Mouse (Mus musculus): ENCODE measurements around the gene Sat2. TPM values are rescaled to one million over a fixed set of nuclear protein-coding genes. Genes with fewer than 3 reads are reported as not detected.

Sat2 gene
- polyA plus RNA-seq (2021; fragmentation: Nextera tagmentation): 13.9 and 15.2 TPM in 2 replicates
- long read RNA-seq, experiment 1, transcript Sat2-203 (4 exons, 1,016 nt): major isoform, 8 of 31 reads
- long read RNA-seq, experiment 1, partial matches to known transcripts: 10 of 31 reads
- long read RNA-seq, experiment 1, other reads (novel, unspliced or antisense): 8 of 31 reads
- long read RNA-seq, experiment 2, transcript Sat2-203 (4 exons, 1,016 nt): major isoform, 5 of 11 reads
- long read RNA-seq, experiment 2, partial matches to known transcripts: 2 of 11 reads
- long read RNA-seq, experiment 2, other reads (novel, unspliced or antisense): 3 of 11 reads

GRCm38 (mm10) chr11:69621571-69622268 is at the start of gene Sat2:
Sat2 (plus strand) TSS chr11:69622024.

GRCm38 (mm10) chr11:69580091-69580514 is 41.7 kb upstream of the Sat2 start, which contains the start of the genes Wrap53 and Trp53:
Wrap53 (minus strand) TSS chr11:69580255.
Trp53 (plus strand) TSS chr11:69580359.

GRCm38 (mm10) chr11:69605726-69606490 is 15.9 kb upstream of the Sat2 start, which contains the start of gene Atp1b2:
Atp1b2 (minus strand) TSS chr11:69605942.

GRCm38 (mm10) chr11:69617805-69618204 is 4.0 kb upstream of the Sat2 start, which contains the start of gene Shbg:
Shbg (minus strand) TSS chr11:69617905.

GRCm38 (mm10) chr11:69632284-69633089 is 10.7 kb downstream of the Sat2 start, which contains the start of gene Fxr2:
Fxr2 (plus strand) TSS chr11:69632990.

GRCm38 (mm10) chr11:69655264-69656064 is 33.6 kb downstream of the Sat2 start, which contains the start of gene Sox15:
Sox15 (plus strand) TSS chr11:69655314.

GRCm38 (mm10) chr11:69662213-69662966 is 40.6 kb downstream of the Sat2 start, which contains the start of gene Mpdu1:
Mpdu1 (minus strand) TSS chr11:69662642.

GRCm38 (mm10) chr11:69665961-69666664 is 44.3 kb downstream of the Sat2 start, which contains the start of gene Cd68:
Cd68 (minus strand) TSS chr11:69666153.

GRCm38 (mm10) chr11:69672211-69672706 is 50.4 kb downstream of the Sat2 start, which contains the start of gene Eif4a1:
Eif4a1 (minus strand) TSS chr11:69672423.

Other genes with a start within 250 kb of the Sat2 start
- gene Naa38, start 226.5 kb upstream of the Sat2 start, polyA plus RNA-seq (2021; fragmentation: Nextera tagmentation): 537 and 633 TPM in 2 replicates
- 14.8 and 20.5 TPM in 2 replicates for gene Cyb5d1, start 226.4 kb upstream of the Sat2 start, polyA plus RNA-seq (2021; fragmentation: Nextera tagmentation)
- 3.1 and 4.1 TPM in 2 replicates for gene Tmem88, start 223.8 kb upstream of the Sat2 start, polyA plus RNA-seq (2021; fragmentation: Nextera tagmentation)
- 4.7 and 5.3 TPM in 2 replicates for gene Kdm6b, start 208.3 kb upstream of the Sat2 start, polyA plus RNA-seq (2021; fragmentation: Nextera tagmentation)
- gene Dnah2, start 72.9 kb upstream of the Sat2 start, polyA plus RNA-seq (2021; fragmentation: Nextera tagmentation): 0.19 and 0.56 TPM in 2 replicates
- gene Efnb3, start 61.8 kb upstream of the Sat2 start, polyA plus RNA-seq (2021; fragmentation: Nextera tagmentation): 14.0 and 33.2 TPM in 2 replicates
- gene Wrap53, start 41.8 kb upstream of the Sat2 start, polyA plus RNA-seq (2021; fragmentation: Nextera tagmentation): 11.1 and 12.9 TPM in 2 replicates
- gene Trp53, start 41.7 kb upstream of the Sat2 start, polyA plus RNA-seq (2021; fragmentation: Nextera tagmentation): 20.2 and 20.9 TPM in 2 replicates
- 153 and 269 TPM in 2 replicates for gene Atp1b2, start 16.1 kb upstream of the Sat2 start, polyA plus RNA-seq (2021; fragmentation: Nextera tagmentation)
- gene Shbg, start 4.1 kb upstream of the Sat2 start, polyA plus RNA-seq (2021; fragmentation: Nextera tagmentation): not detected in 2 replicates
- gene Fxr2, start 11.0 kb downstream of the Sat2 start, polyA plus RNA-seq (2021; fragmentation: Nextera tagmentation): 6.9 and 10.3 TPM in 2 replicates
- 0.36 TPM in 1 of 2 replicates, not detected in the other for gene Sox15, start 33.3 kb downstream of the Sat2 start, polyA plus RNA-seq (2021; fragmentation: Nextera tagmentation)
- 87.7 and 102 TPM in 2 replicates for gene Mpdu1, start 40.6 kb downstream of the Sat2 start, polyA plus RNA-seq (2021; fragmentation: Nextera tagmentation)
- gene Cd68, start 44.1 kb downstream of the Sat2 start, polyA plus RNA-seq (2021; fragmentation: Nextera tagmentation): 18.2 and 20.8 TPM in 2 replicates
- gene Eif4a1, start 50.4 kb downstream of the Sat2 start, polyA plus RNA-seq (2021; fragmentation: Nextera tagmentation): 163 and 212 TPM in 2 replicates
- gene Senp3, start 60.1 kb downstream of the Sat2 start, polyA plus RNA-seq (2021; fragmentation: Nextera tagmentation): 16.2 and 20.9 TPM in 2 replicates
- gene Tnfsf13, start 63.8 kb downstream of the Sat2 start, polyA plus RNA-seq (2021; fragmentation: Nextera tagmentation): 3.5 and 3.8 TPM in 2 replicates
- 3.3 and 11.2 TPM in 2 replicates for gene Tnfsf12, start 73.8 kb downstream of the Sat2 start, polyA plus RNA-seq (2021; fragmentation: Nextera tagmentation)
- gene Tnfsfm13, start 74.1 kb downstream of the Sat2 start, polyA plus RNA-seq (2021; fragmentation: Nextera tagmentation): 3.0 and 5.7 TPM in 2 replicates
- gene Polr2a, start 136.6 kb downstream of the Sat2 start, polyA plus RNA-seq (2021; fragmentation: Nextera tagmentation): 3.9 and 7.0 TPM in 2 replicates
- gene Slc35g3, start 139.9 kb downstream of the Sat2 start, polyA plus RNA-seq (2021; fragmentation: Nextera tagmentation): not detected in 2 replicates
- gene Zbtb4, start 143.9 kb downstream of the Sat2 start, polyA plus RNA-seq (2021; fragmentation: Nextera tagmentation): 6.7 and 9.8 TPM in 2 replicates
- gene Chrnb1, start 173.9 kb downstream of the Sat2 start, polyA plus RNA-seq (2021; fragmentation: Nextera tagmentation): 0.17 and 0.19 TPM in 2 replicates
- 2.3 and 2.7 TPM in 2 replicates for gene Fgf11, start 179.8 kb downstream of the Sat2 start, polyA plus RNA-seq (2021; fragmentation: Nextera tagmentation)
- 0.39 and 0.40 TPM in 2 replicates for gene Tmem102, start 183.6 kb downstream of the Sat2 start, polyA plus RNA-seq (2021; fragmentation: Nextera tagmentation)
- not detected in 2 replicates for gene Gm39566, start 193.3 kb downstream of the Sat2 start, polyA plus RNA-seq (2021; fragmentation: Nextera tagmentation)
- gene Spem2, start 196.4 kb downstream of the Sat2 start, polyA plus RNA-seq (2021; fragmentation: Nextera tagmentation): not detected in 2 replicates
- gene Spem1, start 200.2 kb downstream of the Sat2 start, polyA plus RNA-seq (2021; fragmentation: Nextera tagmentation): not detected in 2 replicates
- 12.4 and 16.8 TPM in 2 replicates for gene Nlgn2, start 215.8 kb downstream of the Sat2 start, polyA plus RNA-seq (2021; fragmentation: Nextera tagmentation)
- 510 and 573 TPM in 2 replicates for gene Tmem256, start 216.5 kb downstream of the Sat2 start, polyA plus RNA-seq (2021; fragmentation: Nextera tagmentation)
- gene Plscr3, start 224.4 kb downstream of the Sat2 start, polyA plus RNA-seq (2021; fragmentation: Nextera tagmentation): 4.0 and 11.7 TPM in 2 replicates
- 0.08 TPM in 1 of 2 replicates, not detected in the other for gene Tnk1, start 236.7 kb downstream of the Sat2 start, polyA plus RNA-seq (2021; fragmentation: Nextera tagmentation)

All from left cerebral cortex, adult 6 months (tissue).